Mouse (Mus musculus): ENCODE measurements around the gene R3hdml.

Gene R3hdml

GRCm38 (mm10) chr2:163538410-163538809 is 46.3 kb downstream of the R3hdml start:
- no peak for DNase-seq (ENCODE audit: low read depth, low spot score)

GRCm38 (mm10) chr2:163539321-163540040 is 47.4 kb downstream of the R3hdml start:
- DNase-seq (ENCODE audit: low read depth, low spot score): no peak

- DNase-seq (ENCODE audit: low read depth, low spot score): no peak
Observed at GRCm38 (mm10) chr2:163540231-163541117, 48.4 kb downstream of the R3hdml start.

GRCm38 (mm10) chr2:163541568-163542182 is 49.6 kb downstream of the R3hdml start:
- no peak for DNase-seq (ENCODE audit: low read depth, low spot score)

- no peak for DNase-seq (ENCODE audit: low read depth, low spot score)
Observed at GRCm38 (mm10) chr2:163542674-163543073, 50.6 kb downstream of the R3hdml start.

GRCm38 (mm10) chr2:163546623-163547318 is 54.7 kb downstream of the R3hdml start:
- DNase-seq (ENCODE audit: low read depth, low spot score): no peak

- DNase-seq (ENCODE audit: low read depth, low spot score): no peak
Observed at GRCm38 (mm10) chr2:163548822-163549221, 56.7 kb downstream of the R3hdml start.

- no peak for DNase-seq (ENCODE audit: low read depth, low spot score)
Observed at GRCm38 (mm10) chr2:163549786-163550185, 57.7 kb downstream of the R3hdml start.

Measured in c-Kit-negative CD71-positive TER-119-positive erythroid progenitor cells, embryonic 14.5 days (primary cell).